Mouse (Mus musculus) CH12.LX (cell line): Measurements from ENCODE around the gene Arcn1.

Source experiments
- CHD2 ChIP-seq: IDR thresholded peaks from 2 replicates; pipeline ENCODE4 v1.6.1; 2011; ENCODE audit warnings: low read length, improper control_type of control experiment
- NRF1 ChIP-seq: IDR thresholded peaks from 2 replicates; pipeline ENCODE4 v1.6.1; 2014; ENCODE audit warnings: low read depth, mild to moderate bottlenecking, inconsistent platforms, low read length, improper control_type of control experiment, moderate library complexity
- ZKSCAN1 ChIP-seq: IDR thresholded peaks from 2 replicates; pipeline ENCODE4 v1.6.1; 2012; ENCODE audit warnings: low read depth, inconsistent platforms, low read length, improper control_type of control experiment, borderline replicate concordance

- TF ChIP-seq CHD2, result no peak
- no peak for TF ChIP-seq NRF1
- TF ChIP-seq ZKSCAN1, result no peak
Observed at GRCm38 (mm10) chr9:44746666-44747065, 21.0 kb downstream of the Arcn1 start.
